Mouse (Mus musculus): ENCODE measurements around the gene Usp27x. TPM values are rescaled to one million over a fixed set of nuclear protein-coding genes. Genes with fewer than 3 reads are reported as not detected.

Gene Usp27x
- polyA plus RNA-seq, 1 experiment from 2014 or later, result 0.20 TPM

GRCm38 (mm10) chrX:7412239-7413033, 36.8 kb upstream of the Usp27x start:
- ATAC-seq, result no peak
- Histone ChIP-seq H3K27me3 (replicated peaks; ENCODE audit: control insufficient read depth, insufficient read depth, low read length) (no peaks in the 10 kb centered on the region), H3K36me3 (ENCODE audit: control insufficient read depth, insufficient read depth) (no peaks in the 10 kb centered on the region), H3K4me2 (replicated peaks; ENCODE audit: low read depth) (peak overlapping the region; percentile 51), H3K4me3 (ENCODE audit: low read depth, low read length) (peak overlapping the region; percentile 18), H3K9me3 (ENCODE audit: control insufficient read depth) (no peaks in the 10 kb centered on the region), H3K4me1 (replicated peaks; ENCODE audit: control insufficient read depth, insufficient read depth, low read length) (no peaks in the 10 kb centered on the region), H3K9ac (ENCODE audit: low read depth, low read length) (no peak overlapping the region), H3K27ac (ENCODE audit: low read depth, low read length) (no peak overlapping the region)
- WGBS, result 44% methylated on average over 16 of the region's 16 CpGs
- no peak for TF ChIP-seq CTCF (IDR thresholded peaks at IDR 0.05; ENCODE audit: low read depth)

DNA sequence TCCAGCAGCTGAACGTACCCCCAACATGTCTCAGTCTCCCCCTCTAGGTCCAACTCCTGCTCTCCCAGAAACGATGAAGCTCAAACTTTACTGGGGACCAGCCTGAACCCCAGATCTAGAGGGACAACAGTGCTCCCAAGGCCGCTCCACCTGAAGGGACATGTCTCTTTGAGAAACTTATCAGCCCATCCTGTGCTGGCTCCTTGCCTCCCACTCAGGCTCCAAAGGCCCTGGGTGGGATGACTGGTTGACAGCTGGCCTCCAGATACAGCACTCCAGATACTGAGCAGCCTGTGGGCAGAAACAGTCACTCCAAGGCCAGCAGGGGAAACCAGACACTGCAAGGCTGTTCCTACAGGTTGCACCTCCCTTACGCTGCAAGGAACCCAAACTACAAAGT, 956 bp upstream of the Usp27x start:
- peak overlapping the region; percentile 81 for H3K4me2 ChIP-seq (replicated peaks; ENCODE audit: low read depth)
- ATAC-seq, result no peak
- H3K9ac ChIP-seq (ENCODE audit: low read depth, low read length), result no peak overlapping the region
- H3K4me3 ChIP-seq (ENCODE audit: low read depth, low read length), result peak overlapping the region; percentile 58
- H3K27ac ChIP-seq (ENCODE audit: low read depth, low read length), result no peak overlapping the region
- no peak for TF ChIP-seq CTCF (IDR thresholded peaks at IDR 0.05; ENCODE audit: low read depth)
- WGBS, result 46% methylated on average over 4 of the region's 4 CpGs
- H3K4me1 ChIP-seq (replicated peaks; ENCODE audit: control insufficient read depth, insufficient read depth, low read length), result no peaks in the 10 kb centered on the region
- H3K36me3 ChIP-seq (ENCODE audit: control insufficient read depth, insufficient read depth), result no peaks in the 10 kb centered on the region
- no peaks in the 10 kb centered on the region for H3K9me3 ChIP-seq (ENCODE audit: control insufficient read depth)
- no peaks in the 10 kb centered on the region for H3K27me3 ChIP-seq (replicated peaks; ENCODE audit: control insufficient read depth, insufficient read depth, low read length)

DNA sequence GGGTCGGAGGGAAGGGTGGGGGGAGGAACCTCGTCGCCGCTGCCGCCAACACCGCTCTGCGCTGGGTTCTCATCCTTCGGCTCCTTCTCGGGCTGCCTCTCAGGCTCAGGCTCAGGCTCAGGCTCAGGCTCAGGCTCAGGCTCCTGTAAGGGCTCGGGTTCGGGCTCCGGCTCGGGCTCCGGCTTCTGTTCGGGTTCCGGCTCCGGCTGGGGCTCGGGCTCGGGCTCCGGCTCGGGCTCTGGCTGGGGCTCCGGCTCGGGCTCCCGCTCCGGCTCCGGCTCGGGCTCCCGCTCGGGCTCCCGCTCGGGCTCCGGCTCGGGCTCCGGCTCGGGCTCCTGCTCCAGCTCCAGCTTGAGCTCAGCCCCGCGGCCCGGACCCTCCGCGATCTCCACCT, 311 bp downstream of the Usp27x start:
- no peaks in the 10 kb centered on the region for H3K4me1 ChIP-seq (replicated peaks; ENCODE audit: control insufficient read depth, insufficient read depth, low read length)

GRCm38 (mm10) chrX:7325455-7325854, 50.2 kb downstream of the Usp27x start:
- Histone ChIP-seq H3K4me2 (replicated peaks; ENCODE audit: low read depth) (no peak overlapping the region), H3K27me3 (replicated peaks; ENCODE audit: control insufficient read depth, insufficient read depth, low read length) (no peaks in the 10 kb centered on the region), H3K9me3 (ENCODE audit: control insufficient read depth) (no peaks in the 10 kb centered on the region), H3K27ac (ENCODE audit: low read depth, low read length) (no peak overlapping the region), H3K4me3 (ENCODE audit: low read depth, low read length) (no peak overlapping the region), H3K9ac (ENCODE audit: low read depth, low read length) (no peak overlapping the region), H3K36me3 (ENCODE audit: control insufficient read depth, insufficient read depth) (no peaks in the 10 kb centered on the region), H3K4me1 (replicated peaks; ENCODE audit: control insufficient read depth, insufficient read depth, low read length) (no peaks in the 10 kb centered on the region)
- WGBS, result 31% methylated on average over 2 of the region's 2 CpGs
- no peak for ATAC-seq
- TF ChIP-seq CTCF (IDR thresholded peaks at IDR 0.05; ENCODE audit: low read depth), result peak; percentile 47

More for the DNA sequence above, 311 bp downstream of the Usp27x start:
- H3K27ac ChIP-seq (ENCODE audit: low read depth, low read length), result peak overlapping the region; percentile 21; the same call in 1 of the 2 replicates
- H3K36me3 ChIP-seq (ENCODE audit: control insufficient read depth, insufficient read depth), result no peaks in the 10 kb centered on the region
- H3K9me3 ChIP-seq (ENCODE audit: control insufficient read depth), result no peaks in the 10 kb centered on the region
- no peaks in the 10 kb centered on the region for H3K27me3 ChIP-seq (replicated peaks; ENCODE audit: control insufficient read depth, insufficient read depth, low read length)
- ATAC-seq, result peak; percentile 59
- no peak for TF ChIP-seq CTCF (IDR thresholded peaks at IDR 0.05; ENCODE audit: low read depth)
- H3K4me2 ChIP-seq (replicated peaks; ENCODE audit: low read depth), result peak overlapping the region; percentile 81
- H3K9ac ChIP-seq (ENCODE audit: low read depth, low read length), result peak overlapping the region; percentile 46
- WGBS, result 22% methylated on average over 27 of the region's 40 CpGs
- peak overlapping the region; percentile 58 for H3K4me3 ChIP-seq (ENCODE audit: low read depth, low read length)

DNA sequence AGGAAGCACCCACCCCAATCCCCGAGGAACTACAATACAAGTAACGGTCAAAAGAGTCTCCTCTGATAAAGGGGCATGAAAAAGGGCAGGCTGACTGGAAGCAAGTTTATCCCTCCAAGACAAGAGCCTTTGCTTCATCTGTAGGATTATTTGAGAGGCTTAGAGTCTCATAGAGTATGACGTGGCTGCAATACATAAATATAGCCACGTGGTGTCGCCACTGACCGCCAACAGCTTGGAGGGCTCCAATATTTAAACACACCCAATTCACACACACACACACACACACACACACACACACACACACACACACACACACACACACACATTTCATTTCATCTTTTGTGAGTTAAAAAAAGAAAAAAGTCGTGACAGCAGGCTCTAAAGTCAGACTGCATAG, 53.3 kb downstream of the Usp27x start:
- WGBS, result 15% methylated on average over 7 of the region's 7 CpGs
- H3K9ac ChIP-seq (ENCODE audit: low read depth, low read length), result no peak overlapping the region
- no peak overlapping the region for H3K4me3 ChIP-seq (ENCODE audit: low read depth, low read length)
- peak; percentile 75 for TF ChIP-seq CTCF (IDR thresholded peaks at IDR 0.05; ENCODE audit: low read depth)
- H3K27me3 ChIP-seq (replicated peaks; ENCODE audit: control insufficient read depth, insufficient read depth, low read length), result no peaks in the 10 kb centered on the region
- ATAC-seq, result no peak
- H3K4me2 ChIP-seq (replicated peaks; ENCODE audit: low read depth), result no peak overlapping the region
- H3K27ac ChIP-seq (ENCODE audit: low read depth, low read length), result no peak overlapping the region
- H3K9me3 ChIP-seq (ENCODE audit: control insufficient read depth), result no peaks in the 10 kb centered on the region
- H3K4me1 ChIP-seq (replicated peaks; ENCODE audit: control insufficient read depth, insufficient read depth, low read length), result no peaks in the 10 kb centered on the region
- no peaks in the 10 kb centered on the region for H3K36me3 ChIP-seq (ENCODE audit: control insufficient read depth, insufficient read depth)

Other genes starting within 250 kb of the Usp27x start
- gene Clcn5, start 56.5 kb downstream of the Usp27x start, polyA plus RNA-seq (2015; fragmentation: Nextera tagmentation; extraction: Ambion mirVana), result 23.2 and 28.5 TPM in 2 replicates
- 0.05 TPM in 1 of 2 replicates, not detected in the other for gene Foxp3, start 197.8 kb upstream of the Usp27x start, polyA plus RNA-seq (2015; fragmentation: Nextera tagmentation; extraction: Ambion mirVana)
- 0.56 and 0.83 TPM in 2 replicates for gene Ppp1r3f, start 198.5 kb upstream of the Usp27x start, polyA plus RNA-seq (2015; fragmentation: Nextera tagmentation; extraction: Ambion mirVana)
- gene Ccdc22, start 229.7 kb upstream of the Usp27x start, polyA plus RNA-seq (2015; fragmentation: Nextera tagmentation; extraction: Ambion mirVana), result 21.9 and 24.8 TPM in 2 replicates
- not detected in 2 replicates for gene Cacna1f, start 231.3 kb upstream of the Usp27x start, polyA plus RNA-seq (2015; fragmentation: Nextera tagmentation; extraction: Ambion mirVana)

Measured in intestine, postnatal 0 days (tissue).